Mouse (Mus musculus): ENCODE results near the gene Rilp. TPM values are rescaled to one million over a fixed set of nuclear protein-coding genes. Genes with fewer than 3 reads are reported as not detected.

Rilp gene
- polyA plus RNA-seq, 1 experiment from 2014 or later: 1.0 TPM

DNA sequence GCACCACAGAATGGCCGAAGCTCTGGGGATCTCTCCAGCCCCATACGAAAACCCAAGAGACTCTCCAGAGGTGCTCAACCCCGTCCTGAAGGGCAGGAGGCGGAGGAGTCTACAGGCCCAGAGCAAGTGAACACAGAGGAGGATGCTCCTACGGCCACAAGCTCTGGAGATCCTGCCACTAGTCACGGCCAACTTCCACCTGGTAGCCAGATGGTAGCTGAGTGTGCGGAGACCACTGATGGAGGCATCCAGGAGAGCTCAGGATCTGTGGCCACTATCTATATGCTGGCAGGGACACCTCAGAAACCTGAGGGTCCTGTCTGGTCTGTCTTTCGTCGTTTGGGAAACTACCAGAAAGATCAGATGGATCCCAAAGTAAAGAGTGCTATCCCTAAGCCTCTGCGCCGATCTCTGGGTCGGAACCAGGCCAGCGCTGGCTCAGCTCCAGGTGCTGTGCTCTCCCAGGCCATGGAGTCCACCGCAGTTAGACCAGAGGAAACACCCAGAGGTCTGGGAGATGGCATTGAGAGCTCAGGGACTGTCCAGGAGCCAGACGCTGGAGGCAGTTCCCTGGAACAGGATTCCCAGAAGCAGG lies 15.7 kb downstream of the Rilp start:
- H3K27ac ChIP-seq (replicated peaks; ENCODE audit: low read depth, low read length): no peak overlapping the region
- no peaks in the 10 kb centered on the region for H3K9me3 ChIP-seq (ENCODE audit: control insufficient read depth, low read length)
- H3K27me3 ChIP-seq (ENCODE audit: control insufficient read depth, insufficient read depth, low read length): no peaks in the 10 kb centered on the region
- ATAC-seq (ENCODE audit: low FRiP score, low TSS enrichment): no peak
- WGBS: 88% methylated on average over 15 of the region's 15 CpGs
- no peak overlapping the region for H3K4me2 ChIP-seq (ENCODE audit: low read length)
- H3K9ac ChIP-seq (replicated peaks; ENCODE audit: low read length): no peak overlapping the region
- no peaks in the 10 kb centered on the region for H3K36me3 ChIP-seq (ENCODE audit: control insufficient read depth, insufficient read depth, low read length)
- no peak overlapping the region for H3K4me3 ChIP-seq (replicated peaks; ENCODE audit: low read depth, low read length)
- H3K4me1 ChIP-seq (ENCODE audit: control insufficient read depth, insufficient read depth, low read length): no peaks in the 10 kb centered on the region
- DNase-seq: no peak

- Histone ChIP-seq H3K9me3 (ENCODE audit: control insufficient read depth, low read length) (no peaks in the 10 kb centered on the region), H3K4me1 (ENCODE audit: control insufficient read depth, insufficient read depth, low read length) (no peaks in the 10 kb centered on the region), H3K36me3 (ENCODE audit: control insufficient read depth, insufficient read depth, low read length) (no peaks in the 10 kb centered on the region), H3K27ac (replicated peaks; ENCODE audit: low read depth, low read length) (no peak overlapping the region), H3K4me2 (ENCODE audit: low read length) (no peak overlapping the region), H3K9ac (replicated peaks; ENCODE audit: low read length) (no peak overlapping the region), H3K4me3 (replicated peaks; ENCODE audit: low read depth, low read length) (no peak overlapping the region), H3K27me3 (ENCODE audit: control insufficient read depth, insufficient read depth, low read length) (no peaks in the 10 kb centered on the region)
- no peak for ATAC-seq (ENCODE audit: low FRiP score, low TSS enrichment)
- DNase-seq: no peak
- WGBS: 80% methylated on average over 6 of the region's 6 CpGs
Observed at GRCm38 (mm10) chr11:75526943-75527342, 17.0 kb downstream of the Rilp start.

DNA sequence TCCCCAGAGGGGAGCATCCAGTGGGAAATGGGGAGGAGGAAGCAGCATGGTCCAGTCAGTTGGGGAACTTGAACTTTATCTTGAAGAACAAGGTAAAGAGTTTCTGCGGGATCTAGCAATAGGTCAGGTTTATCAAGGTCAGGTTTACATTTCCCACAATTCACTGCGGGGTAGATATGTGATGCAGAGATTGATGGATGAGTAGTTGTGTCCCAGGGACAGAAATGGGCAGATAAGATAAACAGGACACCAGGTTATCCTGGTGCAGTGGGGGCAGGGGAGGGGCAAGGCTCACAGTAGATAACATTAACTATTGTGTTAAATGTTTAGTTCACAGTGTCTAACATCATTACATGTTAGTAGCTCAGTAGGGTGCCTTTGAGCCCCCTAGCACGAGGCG lies 19.9 kb downstream of the Rilp start:
- no peak for DNase-seq
- Histone ChIP-seq H3K9me3 (ENCODE audit: control insufficient read depth, low read length) (no peaks in the 10 kb centered on the region), H3K4me2 (ENCODE audit: low read length) (no peak overlapping the region), H3K4me3 (replicated peaks; ENCODE audit: low read depth, low read length) (no peak overlapping the region), H3K9ac (replicated peaks; ENCODE audit: low read length) (no peak overlapping the region), H3K36me3 (ENCODE audit: control insufficient read depth, insufficient read depth, low read length) (no peaks in the 10 kb centered on the region), H3K27ac (replicated peaks; ENCODE audit: low read depth, low read length) (peak overlapping the region; percentile 98; the same call in 1 of the 2 replicates), H3K4me1 (ENCODE audit: control insufficient read depth, insufficient read depth, low read length) (peaks cover 16% of the 10 kb centered on the region), H3K27me3 (ENCODE audit: control insufficient read depth, insufficient read depth, low read length) (no peaks in the 10 kb centered on the region)
- no peak for ATAC-seq (ENCODE audit: low FRiP score, low TSS enrichment)
- WGBS: 52% methylated on average over 4 of the region's 4 CpGs

GRCm38 (mm10) chr11:75530325-75530724 lies 20.4 kb downstream of the Rilp start:
- H3K4me2 ChIP-seq (ENCODE audit: low read length): peak overlapping the region; percentile 100
- H3K9me3 ChIP-seq (ENCODE audit: control insufficient read depth, low read length): no peaks in the 10 kb centered on the region
- H3K36me3 ChIP-seq (ENCODE audit: control insufficient read depth, insufficient read depth, low read length): no peaks in the 10 kb centered on the region
- peak; percentile 25; the same call in 1 of the 2 replicates for ATAC-seq (ENCODE audit: low FRiP score, low TSS enrichment)
- no peaks in the 10 kb centered on the region for H3K27me3 ChIP-seq (ENCODE audit: control insufficient read depth, insufficient read depth, low read length)
- peak overlapping the region; percentile 98 for H3K27ac ChIP-seq (replicated peaks; ENCODE audit: low read depth, low read length)
- peak; percentile 96 for DNase-seq
- peaks cover 22% of the 10 kb centered on the region for H3K4me1 ChIP-seq (ENCODE audit: control insufficient read depth, insufficient read depth, low read length)
- H3K4me3 ChIP-seq (replicated peaks; ENCODE audit: low read depth, low read length): peak overlapping the region; percentile 73
- H3K9ac ChIP-seq (replicated peaks; ENCODE audit: low read length): peak overlapping the region; percentile 96
- WGBS: 0% methylated on average over 10 of the region's 10 CpGs

- no peaks in the 10 kb centered on the region for H3K9me3 ChIP-seq (ENCODE audit: control insufficient read depth, low read length)
- no peaks in the 10 kb centered on the region for H3K27me3 ChIP-seq (ENCODE audit: control insufficient read depth, insufficient read depth, low read length)
- H3K4me3 ChIP-seq (replicated peaks; ENCODE audit: low read depth, low read length): peak overlapping the region; percentile 73
- peak; percentile 35 for ATAC-seq (ENCODE audit: low FRiP score, low TSS enrichment)
- peak; percentile 64 for DNase-seq
- peak overlapping the region; percentile 100 for H3K4me2 ChIP-seq (ENCODE audit: low read length)
- no peaks in the 10 kb centered on the region for H3K36me3 ChIP-seq (ENCODE audit: control insufficient read depth, insufficient read depth, low read length)
- WGBS: under 1% methylated on average over 31 of the region's 31 CpGs
- H3K27ac ChIP-seq (replicated peaks; ENCODE audit: low read depth, low read length): peak overlapping the region; percentile 98
- H3K4me1 ChIP-seq (ENCODE audit: control insufficient read depth, insufficient read depth, low read length): peaks cover 27% of the 10 kb centered on the region
- peak overlapping the region; percentile 96 for H3K9ac ChIP-seq (replicated peaks; ENCODE audit: low read length)
Observed at GRCm38 (mm10) chr11:75530845-75531373, 21.0 kb downstream of the Rilp start.

DNA sequence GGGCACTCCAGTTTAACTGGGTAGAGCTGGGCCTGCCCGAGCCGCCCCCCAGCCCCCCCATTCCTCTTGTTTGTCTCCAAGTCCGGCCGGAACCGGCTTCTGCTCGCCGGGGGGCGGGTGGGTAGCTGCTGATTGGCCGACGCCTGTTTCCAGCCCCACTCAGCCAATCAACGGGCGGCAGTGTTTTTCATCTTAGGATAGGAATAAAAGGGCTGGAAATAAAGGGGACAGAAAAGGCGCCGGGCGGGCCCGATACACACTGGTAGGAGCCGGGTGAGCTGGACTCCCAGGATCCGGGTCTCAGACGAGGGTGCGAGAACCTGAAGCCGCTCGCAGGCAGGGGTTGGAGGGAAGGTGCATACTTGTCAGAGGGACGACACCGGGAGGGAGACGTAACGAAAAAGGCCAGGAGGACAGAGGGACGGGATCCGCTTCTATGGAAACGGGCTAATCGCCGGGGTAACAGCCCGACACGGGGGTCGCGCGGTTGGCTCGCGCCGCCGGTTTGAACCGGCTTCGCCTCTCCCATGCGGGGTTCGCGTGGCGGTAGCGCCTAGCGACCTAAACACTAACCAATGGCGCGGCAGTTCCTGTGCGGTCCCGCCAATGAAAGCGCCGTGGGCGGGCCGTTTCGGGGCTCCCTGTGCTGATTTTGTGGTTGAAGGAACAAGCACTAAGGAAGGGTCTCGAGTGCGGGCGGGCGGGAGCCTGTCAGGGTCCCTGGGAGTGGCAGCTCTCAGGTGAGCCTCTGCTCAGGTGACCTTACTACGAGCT lies 21.8 kb downstream of the Rilp start, which contains the start of gene Slc43a2:
Slc43a2 (plus strand) TSS at position 226 of the 774 bp plus-strand sequence.
- ATAC-seq (ENCODE audit: low FRiP score, low TSS enrichment) (peak; percentile 94), DNase-seq (peak; percentile 99)
- Histone ChIP-seq H3K36me3 (ENCODE audit: control insufficient read depth, insufficient read depth, low read length) (no peaks in the 10 kb centered on the region), H3K27me3 (ENCODE audit: control insufficient read depth, insufficient read depth, low read length) (no peaks in the 10 kb centered on the region), H3K27ac (replicated peaks; ENCODE audit: low read depth, low read length) (peak within 1 kb of the TSS; percentile 98), H3K9ac (replicated peaks; ENCODE audit: low read length) (peak within 1 kb of the TSS; percentile 96), H3K4me3 (replicated peaks; ENCODE audit: low read depth, low read length) (peak within 1 kb of the TSS; percentile 73), H3K9me3 (ENCODE audit: control insufficient read depth, low read length) (no peaks in the 10 kb centered on the region), H3K4me1 (ENCODE audit: control insufficient read depth, insufficient read depth, low read length) (peaks cover 27% of the 10 kb centered on the region), H3K4me2 (ENCODE audit: low read length) (peak within 1 kb of the TSS; percentile 100)
- WGBS: under 1% methylated on average over 62 of the region's 62 CpGs

DNA sequence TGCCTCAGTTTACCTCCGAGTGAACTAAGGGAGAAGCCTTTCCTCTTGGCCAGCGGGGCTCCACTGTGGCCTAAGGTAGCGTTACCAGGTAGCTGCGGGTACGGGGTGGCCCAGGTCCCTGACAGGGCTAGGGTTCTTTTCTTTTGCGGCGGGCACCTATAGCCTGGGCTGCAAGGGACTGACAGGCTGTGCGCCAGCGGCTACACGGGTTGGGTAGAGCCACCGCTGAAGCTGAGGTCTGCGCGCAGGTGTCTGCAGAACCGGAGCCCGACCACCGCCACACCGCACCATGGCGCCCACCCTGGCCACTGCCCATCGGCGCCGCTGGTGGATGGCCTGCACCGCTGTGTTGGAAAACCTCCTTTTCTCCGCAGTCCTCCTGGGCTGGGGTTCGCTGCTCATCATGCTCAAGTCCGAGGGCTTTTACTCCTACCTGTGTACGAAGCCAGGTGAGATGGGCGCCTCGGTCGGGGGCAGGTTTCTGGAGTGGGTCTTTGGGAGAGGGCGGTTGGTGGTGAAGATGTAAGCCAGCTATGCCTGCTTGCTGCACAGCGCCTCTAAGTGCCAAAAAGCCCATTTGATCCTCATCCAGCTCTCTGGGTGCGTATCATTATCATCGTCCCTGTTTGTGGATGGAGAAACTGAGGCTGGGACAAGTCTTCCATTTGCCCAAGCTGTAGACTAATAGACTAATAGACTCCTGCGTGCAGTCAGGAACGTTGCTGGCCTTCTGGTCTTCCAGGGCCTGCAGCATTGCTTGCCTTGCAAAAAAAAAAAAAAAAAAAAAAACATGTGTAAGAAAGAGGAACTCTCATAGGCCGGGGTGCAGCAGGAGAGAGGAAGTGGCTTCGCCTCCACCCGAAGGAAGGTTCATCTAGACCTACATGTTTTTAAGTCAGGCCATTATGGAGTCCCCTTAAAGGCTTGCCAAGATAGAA lies 22.7 kb downstream of the Rilp start:
- peak overlapping the region; percentile 100 for H3K4me2 ChIP-seq (ENCODE audit: low read length)
- H3K9ac ChIP-seq (replicated peaks; ENCODE audit: low read length): peak overlapping the region; percentile 96
- H3K27ac ChIP-seq (replicated peaks; ENCODE audit: low read depth, low read length): peak overlapping the region; percentile 98
- peak; percentile 11; the same call in 1 of the 2 replicates for ATAC-seq (ENCODE audit: low FRiP score, low TSS enrichment)
- no peaks in the 10 kb centered on the region for H3K27me3 ChIP-seq (ENCODE audit: control insufficient read depth, insufficient read depth, low read length)
- H3K9me3 ChIP-seq (ENCODE audit: control insufficient read depth, low read length): no peaks in the 10 kb centered on the region
- H3K36me3 ChIP-seq (ENCODE audit: control insufficient read depth, insufficient read depth, low read length): no peaks in the 10 kb centered on the region
- WGBS: 13% methylated on average over 38 of the region's 38 CpGs
- H3K4me1 ChIP-seq (ENCODE audit: control insufficient read depth, insufficient read depth, low read length): peaks cover 28% of the 10 kb centered on the region
- peak; percentile 56 for DNase-seq
- peak overlapping the region; percentile 73 for H3K4me3 ChIP-seq (replicated peaks; ENCODE audit: low read depth, low read length)

DNA sequence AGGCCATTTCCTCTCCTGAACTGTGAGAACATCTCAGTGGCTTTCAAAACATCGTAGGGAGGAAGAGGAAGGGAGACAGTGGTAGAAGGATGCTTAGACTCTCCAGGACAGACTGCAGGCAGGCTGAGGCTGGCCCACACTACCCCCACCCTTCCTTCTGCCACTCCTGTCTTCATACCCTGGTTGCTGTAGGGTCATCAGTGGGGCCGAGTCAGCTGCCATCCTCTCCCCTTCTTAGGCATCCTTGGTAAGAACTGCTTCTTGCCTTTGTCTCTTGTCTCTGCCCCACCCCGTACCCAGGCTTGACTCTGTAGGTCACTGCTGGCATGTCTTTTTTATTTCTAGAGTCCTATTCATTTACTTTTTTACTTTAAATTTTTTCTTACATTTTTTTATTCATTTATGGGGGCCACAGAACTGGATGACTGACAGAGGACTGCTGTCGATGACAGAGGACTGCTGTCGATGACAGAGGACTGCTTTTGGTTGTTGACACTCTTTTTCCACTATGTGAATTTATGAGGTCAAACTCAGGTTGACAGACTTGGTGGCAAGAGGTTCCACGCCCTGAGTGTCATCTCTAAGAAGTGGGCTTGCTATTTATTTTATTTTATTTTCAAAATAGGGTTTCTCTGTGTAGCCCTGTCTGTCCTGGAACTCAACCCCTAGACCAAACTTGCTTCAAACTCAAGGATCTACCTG lies 23.6 kb downstream of the Rilp start:
- no peaks in the 10 kb centered on the region for H3K27me3 ChIP-seq (ENCODE audit: control insufficient read depth, insufficient read depth, low read length)
- ATAC-seq (ENCODE audit: low FRiP score, low TSS enrichment) (no peak), DNase-seq (no peak)
- H3K4me3 ChIP-seq (replicated peaks; ENCODE audit: low read depth, low read length): peak overlapping the region; percentile 73
- no peak overlapping the region for H3K27ac ChIP-seq (replicated peaks; ENCODE audit: low read depth, low read length)
- WGBS: 87% methylated on average over 6 of the region's 6 CpGs
- peaks cover 32% of the 10 kb centered on the region for H3K4me1 ChIP-seq (ENCODE audit: control insufficient read depth, insufficient read depth, low read length)
- H3K9me3 ChIP-seq (ENCODE audit: control insufficient read depth, low read length): no peaks in the 10 kb centered on the region
- peak overlapping the region; percentile 100 for H3K4me2 ChIP-seq (ENCODE audit: low read length)
- H3K36me3 ChIP-seq (ENCODE audit: control insufficient read depth, insufficient read depth, low read length): no peaks in the 10 kb centered on the region
- H3K9ac ChIP-seq (replicated peaks; ENCODE audit: low read length): peak overlapping the region; percentile 96; the same call in 1 of the 2 replicates

Measured in midbrain, embryonic 14.5 days (tissue).